Mouse (Mus musculus) left cerebral cortex, adult 2 months (tissue): Measurements from ENCODE around the gene Emilin2. TPM values are rescaled to one million over a fixed set of nuclear protein-coding genes. Genes with fewer than 3 reads are reported as not detected.

ENCODE experiments used
- DNase-seq, 2 experiments: peaks; one replicate each; pipeline ENCODE4 v3.0.0; 2021 to 2022; ENCODE audit warnings: low spot score in 2 of 2, mixed read lengths in 1 of 2; ENCODE audit errors: extremely low spot score in 1 of 2
- H3K27ac ChIP-seq: fragments of 200-600 bp; 2 replicates; pipeline ENCODE4 v1.8.1; 2022
- H3K4me3 ChIP-seq: fragments of 200-600 bp; 2 replicates; pipeline ENCODE4 v1.8.1; 2022
- CTCF ChIP-seq: fragments of 200-600 bp; IDR thresholded peaks from 2 replicates; pipeline ENCODE4 v1.8.1; 2022; ENCODE audit warnings: antibody characterized with exemption, mild to moderate bottlenecking, moderate library complexity
- intact Hi-C: fragments of 180-260 bp; cut with DNase I; formaldehyde crosslinking; loops from one replicate; pipeline ENCODE4 v1.15.1; 2025
- total RNA-seq, 2 experiments: library from RNA; stranded (reverse); gene quantifications; 2 replicates each; pipeline ENCODE4 v1.2.3; 2021

Gene Emilin2
- total RNA-seq, 2 experiments from 2014 or later: 1.7 to 2.0 TPM

GRCm38 (mm10) chr17:71221383-71221782 lies 90.4 kb downstream of the Emilin2 start:
- TF ChIP-seq CTCF: no peak
- no peak overlapping the region for H3K4me3 ChIP-seq
- no peak overlapping the region for H3K27ac ChIP-seq
- DNase-seq: no peak
- intact Hi-C loops: no loop called here

DNA sequence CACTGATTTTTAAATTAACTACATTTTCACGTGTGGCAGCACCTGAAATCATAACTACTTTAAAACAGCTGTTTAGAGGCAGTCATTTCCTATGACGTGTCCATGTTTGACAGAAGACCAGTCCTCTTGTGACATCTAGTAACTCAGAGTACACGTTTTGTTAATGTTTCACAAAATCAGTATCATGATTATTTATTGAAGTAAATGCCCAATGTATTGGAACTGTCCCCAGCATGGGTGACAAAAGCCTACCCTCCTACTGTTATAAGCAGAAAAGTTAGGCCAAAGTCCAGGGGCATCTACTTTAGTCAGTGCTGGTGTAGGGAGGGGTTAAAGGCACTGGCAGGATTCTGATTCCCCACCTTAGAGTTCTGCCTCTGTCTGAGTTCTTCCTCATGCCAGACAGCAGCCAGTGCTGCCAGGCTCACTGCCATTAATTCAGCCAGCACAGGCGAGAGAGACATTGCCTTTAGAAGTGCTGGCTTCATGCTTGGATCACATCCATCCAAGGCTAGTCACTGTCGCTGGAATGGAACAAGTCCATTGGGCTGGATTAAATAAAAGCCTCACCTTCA lies 94.6 kb downstream of the Emilin2 start:
- intact Hi-C loops: no loop called here
- no peak for TF ChIP-seq CTCF
- no peak overlapping the region for H3K4me3 ChIP-seq
- no peak for DNase-seq
- H3K27ac ChIP-seq: no peak overlapping the region

- intact Hi-C loops: no loop called here
- no peak for TF ChIP-seq CTCF
- Histone ChIP-seq H3K27ac (no peak overlapping the region), H3K4me3 (no peak overlapping the region)
- no peak for DNase-seq
Observed at GRCm38 (mm10) chr17:71216263-71216662, 95.5 kb downstream of the Emilin2 start.

DNA sequence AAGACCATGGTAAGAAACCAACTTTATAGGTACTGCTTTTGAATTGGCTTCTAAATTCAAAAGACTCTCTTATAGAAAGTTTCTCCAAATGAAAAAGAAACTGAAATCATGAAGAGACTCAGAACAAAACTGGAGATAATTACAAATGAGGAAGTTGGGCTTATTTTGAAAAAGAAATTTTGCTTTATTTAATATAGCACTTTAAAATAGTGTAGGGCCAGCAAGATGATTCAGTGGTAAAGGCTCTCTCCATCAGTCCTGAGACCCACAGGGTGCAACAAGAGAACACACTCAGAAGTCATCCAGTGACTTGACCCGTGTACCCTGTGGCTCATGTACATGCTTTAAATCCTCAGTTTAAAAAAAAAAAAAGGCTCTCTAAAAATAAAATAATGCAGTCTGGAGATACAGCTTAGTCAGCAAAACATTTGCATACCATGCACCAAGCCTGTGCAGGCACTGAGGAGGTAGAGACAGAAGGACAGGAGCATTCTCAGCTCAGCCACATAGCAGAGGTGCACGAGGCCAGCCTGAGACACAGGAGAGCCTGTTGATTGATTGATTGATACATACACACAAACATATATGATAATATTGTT lies 96.4 kb downstream of the Emilin2 start:
- DNase-seq: no peak
- intact Hi-C loops: no loop called here
- no peak overlapping the region for H3K27ac ChIP-seq
- TF ChIP-seq CTCF: no peak
- H3K4me3 ChIP-seq: no peak overlapping the region

GRCm38 (mm10) chr17:71214514-71215240 lies 97.1 kb downstream of the Emilin2 start:
- intact Hi-C loops: no loop called here
- TF ChIP-seq CTCF: no peak
- no peak overlapping the region for H3K27ac ChIP-seq
- DNase-seq: no peak
- no peak overlapping the region for H3K4me3 ChIP-seq

DNA sequence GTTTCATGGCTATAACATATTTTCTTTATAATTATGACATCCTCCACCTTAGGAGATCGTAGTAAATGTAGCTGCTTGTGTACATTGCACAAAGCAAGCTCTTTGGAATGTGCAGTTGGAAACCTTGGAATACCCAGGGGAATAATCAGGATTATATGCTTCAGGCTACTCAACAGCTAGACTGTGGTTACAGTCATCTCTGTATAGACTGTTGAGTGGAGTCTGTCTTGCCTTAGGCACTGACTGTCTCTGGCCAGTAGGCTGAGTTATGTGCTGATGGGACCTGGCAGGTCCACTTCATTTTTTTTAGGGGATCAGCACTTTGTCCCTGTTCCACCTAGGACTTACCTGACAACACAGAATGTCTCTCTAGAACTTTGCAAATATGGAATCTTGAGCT lies 98.1 kb downstream of the Emilin2 start:
- intact Hi-C loops: no loop called here
- Histone ChIP-seq H3K4me3 (no peak overlapping the region), H3K27ac (no peak overlapping the region)
- no peak for DNase-seq
- no peak for TF ChIP-seq CTCF

DNA sequence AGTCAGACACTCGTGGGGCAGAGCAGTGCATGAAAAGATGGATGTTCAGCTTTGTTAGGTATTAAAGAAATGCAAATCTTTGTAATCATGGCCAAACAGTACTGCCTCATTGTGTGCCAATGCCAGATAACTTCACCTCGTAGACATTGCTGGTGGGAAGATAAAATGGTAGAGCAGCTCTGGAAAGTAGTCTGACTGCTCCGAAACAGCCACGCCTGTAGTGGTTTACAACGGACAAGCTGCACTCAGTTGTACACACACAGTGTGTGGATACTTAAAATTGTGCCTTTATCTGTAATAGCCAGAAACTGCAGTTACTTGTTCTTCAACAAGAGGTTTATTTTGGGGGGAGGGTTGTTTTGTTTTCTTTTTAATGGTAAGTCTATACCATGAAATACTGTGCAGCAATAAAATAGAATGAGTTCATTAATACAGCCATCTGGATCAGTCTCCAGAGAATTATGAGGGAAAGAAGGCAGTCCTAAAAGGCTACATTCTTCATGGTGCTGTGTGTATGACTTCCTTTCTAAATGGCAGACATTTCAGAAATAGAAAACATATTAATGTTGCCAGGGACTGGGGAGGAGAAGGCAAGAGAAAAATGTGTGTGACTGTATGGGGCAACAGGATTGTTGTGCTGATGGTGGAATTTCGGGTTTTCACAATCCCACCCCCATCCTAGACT lies 99.7 kb downstream of the Emilin2 start:
- H3K4me3 ChIP-seq: no peak overlapping the region
- TF ChIP-seq CTCF: no peak
- no peak for DNase-seq
- no peak overlapping the region for H3K27ac ChIP-seq
- intact Hi-C loops: no loop called here

- no peak for TF ChIP-seq CTCF
- H3K4me3 ChIP-seq: no peak overlapping the region
- DNase-seq: no peak
- H3K27ac ChIP-seq: no peak overlapping the region
- intact Hi-C loops: no loop called here
Observed at GRCm38 (mm10) chr17:71209936-71210335, 101.8 kb downstream of the Emilin2 start.

DNA sequence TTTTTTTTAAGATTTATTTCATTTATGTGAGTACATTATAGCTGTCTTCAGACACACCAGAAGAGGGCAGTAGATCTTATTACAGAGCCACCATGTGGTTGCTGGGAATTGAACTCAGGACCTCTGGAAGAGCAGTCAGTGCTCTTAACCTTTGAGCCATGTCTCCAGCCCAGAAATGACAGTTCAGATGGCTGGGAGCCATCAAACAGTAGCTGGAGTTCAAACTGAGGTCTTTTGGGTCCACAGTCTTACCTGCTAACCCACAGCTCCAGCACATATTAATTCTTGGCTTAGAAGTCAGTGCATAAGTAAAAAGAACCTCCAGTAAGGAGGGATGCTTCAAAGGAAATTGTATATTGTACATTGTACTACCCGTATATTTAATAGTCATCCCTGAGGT lies 102.9 kb downstream of the Emilin2 start:
- Histone ChIP-seq H3K27ac (no peak overlapping the region), H3K4me3 (no peak overlapping the region)
- intact Hi-C loops: no loop called here
- TF ChIP-seq CTCF: no peak; the same call in 1 of the 2 replicates
- DNase-seq: no peak

DNA sequence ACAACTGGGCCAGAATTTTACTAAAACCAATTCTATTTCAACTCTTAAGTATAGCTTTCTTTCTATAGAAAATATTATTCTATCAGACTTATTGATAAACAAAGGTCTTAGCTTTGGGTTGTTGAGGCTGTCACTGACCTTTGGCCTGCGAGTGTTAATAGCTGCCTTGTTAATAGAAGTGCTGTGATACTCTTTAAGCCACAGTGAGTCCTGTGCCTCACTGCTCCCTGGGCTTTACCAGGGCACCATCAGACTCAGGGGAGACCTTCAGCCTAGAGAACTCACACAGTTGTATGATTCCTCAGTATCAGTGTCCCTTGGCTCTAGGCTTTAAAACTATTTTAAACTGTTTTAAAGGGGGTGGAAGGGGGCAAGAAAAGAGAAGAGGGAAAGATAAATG lies 103.4 kb downstream of the Emilin2 start:
- intact Hi-C loops: no loop called here
- no peak overlapping the region for H3K4me3 ChIP-seq
- DNase-seq: no peak
- TF ChIP-seq CTCF: no peak
- no peak overlapping the region for H3K27ac ChIP-seq

DNA sequence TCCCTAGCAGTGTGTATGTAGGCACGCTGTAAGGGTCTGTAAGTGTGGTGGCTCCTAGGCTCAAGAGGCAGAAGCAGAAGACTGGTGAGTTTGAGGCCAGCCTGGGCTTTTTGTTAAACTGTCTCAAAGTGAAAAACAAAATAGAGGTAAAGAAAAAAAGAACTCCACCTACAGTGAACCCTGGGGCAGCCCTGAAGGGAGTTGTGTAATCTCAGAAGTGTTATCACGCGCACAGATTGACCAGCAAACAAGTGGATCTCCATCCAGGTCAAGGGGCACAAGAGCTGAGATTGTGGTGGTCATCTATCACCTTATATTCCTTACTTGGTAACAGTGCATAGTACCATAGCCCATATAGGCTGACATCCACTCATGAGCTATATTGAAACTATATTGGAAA lies 104.5 kb downstream of the Emilin2 start:
- no peak for DNase-seq
- intact Hi-C loops: no loop called here
- H3K4me3 ChIP-seq: no peak overlapping the region
- TF ChIP-seq CTCF: no peak
- H3K27ac ChIP-seq: no peak overlapping the region
